Mouse (Mus musculus): ENCODE data around the gene Ddx50. TPM values are rescaled to one million over a fixed set of nuclear protein-coding genes. Genes with fewer than 3 reads are reported as not detected.
A peak's percentile ranks its signal among the peaks of the same experiment; 100 is the strongest.
"Not testable (repeated sequence)": the region's sequence is repeated elsewhere in the genome, so short reads cannot be mapped to it uniquely, and the experiment has no call there.

Gene Ddx50
- total and polyA plus RNA-seq, 3 experiments: 50.5 to 74.4 (median 58.7) TPM

GRCm38 (mm10) chr10:62601053-62601791 lies 49.8 kb downstream of the Ddx50 start (continued):
- TF ChIP-seq TBP (conservative IDR thresholded peaks at IDR 0.05; ENCODE audit: low read depth, low read length) (0 out of 2 replicates have a peak, but pooled peaks have one; percentile 27), SMC3 (IDR thresholded peaks at IDR 0.05; ENCODE audit: low read depth, low read length) (no peak)

- TF ChIP-seq MAX (IDR thresholded peaks at IDR 0.05; ENCODE audit: low read length) (no peak), NELFE (IDR thresholded peaks at IDR 0.05; ENCODE audit: low read depth, low read length) (no peak), E2F4 (IDR thresholded peaks at IDR 0.05; ENCODE audit: insufficient replicate concordance, low read depth, low read length) (no peak), CHD2 (IDR thresholded peaks at IDR 0.05; ENCODE audit: low read length) (no peak), BHLHE40 (IDR thresholded peaks at IDR 0.05; ENCODE audit: low read depth, low read length) (peak; percentile 47; the same call in 1 of the 2 replicates)
- H3K36me3 ChIP-seq (replicated peaks in 1 of 2; ENCODE audit: control insufficient read depth in 1 of 2, insufficient read depth in 1 of 2, low read length in 1 of 2): peaks cover 30 to 35% of the 10 kb centered on the region in 2 experiments
- in situ Hi-C loops (cut with MboI; ENCODE audit: low pct_ligation_motif_present, low pct_unique_long_range_greater_than_20kb, low sequenced_read_pairs) (no loop called here), dilution Hi-C loops (cut with MboI; ENCODE audit: extremely low pct_ligation_motif_present, extremely low pct_unique_long_range_greater_than_20kb, low sequenced_read_pairs) (no loop called here)
- no peaks in the 10 kb centered on the region for H3K9me3 ChIP-seq (replicated peaks; ENCODE audit: low read length)
- H3K4me3 ChIP-seq (replicated peaks in 1 of 3; ENCODE audit: low read depth in 2 of 3, low read length in 2 of 3, poor library complexity in 1 of 3): peak overlapping the region; percentile 17 to 95 (median 52)
- peak overlapping the region; percentile 58 for H3K4me2 ChIP-seq (ENCODE audit: insufficient read depth, low read depth, poor library complexity, severe bottlenecking)
- H3K27ac ChIP-seq (ENCODE audit: insufficient read depth, low read depth): no peak overlapping the region
- peaks cover 8 to 39% of the 10 kb centered on the region in 2 experiments for H3K4me1 ChIP-seq (ENCODE audit: control insufficient read depth in 1 of 2, insufficient read depth in 2 of 2)
- no peaks in the 10 kb centered on the region for H3K27me3 ChIP-seq (replicated peaks)
- no peak for DNase-seq (ENCODE audit: extremely low read depth)
- peaks cover 68% of the 10 kb centered on the region for H3K79me2 ChIP-seq (replicated peaks; ENCODE audit: control insufficient read depth, extremely low read depth, insufficient read depth, poor library complexity, severe bottlenecking)
- peak overlapping the region; percentile 84; the same call in 1 of the 2 replicates for H3K9ac ChIP-seq (ENCODE audit: insufficient read depth, low read depth)
Measured at GRCm38 (mm10) chr10:62600056-62600455, 51.0 kb downstream of the Ddx50 start.

- H3K4me3 ChIP-seq (replicated peaks in 1 of 3; ENCODE audit: low read depth in 2 of 3, low read length in 2 of 3, poor library complexity in 1 of 3): peak overlapping the region in 1 of 3 experiments; percentile 95
- H3K9ac ChIP-seq (ENCODE audit: insufficient read depth, low read depth); H3K9me3 ChIP-seq (replicated peaks; ENCODE audit: low read length); DNase-seq (ENCODE audit: extremely low read depth); H3K27ac ChIP-seq (ENCODE audit: insufficient read depth, low read depth); dilution Hi-C loops (cut with MboI; ENCODE audit: extremely low pct_ligation_motif_present, extremely low pct_unique_long_range_greater_than_20kb, low sequenced_read_pairs); in situ Hi-C loops (cut with MboI; ENCODE audit: low pct_ligation_motif_present, low pct_unique_long_range_greater_than_20kb, low sequenced_read_pairs); H3K27me3 ChIP-seq (replicated peaks); H3K4me2 ChIP-seq (ENCODE audit: insufficient read depth, low read depth, poor library complexity, severe bottlenecking): not testable (repeated sequence)
- peaks cover 8 to 39% of the 10 kb centered on the region in 2 experiments for H3K4me1 ChIP-seq (ENCODE audit: control insufficient read depth in 1 of 2, insufficient read depth in 2 of 2)
- peaks cover 36 to 43% of the 10 kb centered on the region in 2 experiments for H3K36me3 ChIP-seq (replicated peaks in 1 of 2; ENCODE audit: control insufficient read depth in 1 of 2, insufficient read depth in 1 of 2, low read length in 1 of 2)
- TF ChIP-seq ZNF384 (IDR thresholded peaks at IDR 0.05; ENCODE audit: low read depth, low read length): peak; percentile 35; the same call in 1 of the 2 replicates
- H3K79me2 ChIP-seq (replicated peaks; ENCODE audit: control insufficient read depth, extremely low read depth, insufficient read depth, poor library complexity, severe bottlenecking): peaks cover 74% of the 10 kb centered on the region
Measured at GRCm38 (mm10) chr10:62599311-62599710, 51.7 kb downstream of the Ddx50 start.

GRCm38 (mm10) chr10:62592496-62592895 lies 58.5 kb downstream of the Ddx50 start:
- in situ Hi-C loops (cut with MboI; ENCODE audit: low pct_ligation_motif_present, low pct_unique_long_range_greater_than_20kb, low sequenced_read_pairs): no loop called here
- peaks cover 79 to 96% of the 10 kb centered on the region in 2 experiments for H3K36me3 ChIP-seq (replicated peaks in 1 of 2; ENCODE audit: control insufficient read depth in 1 of 2, insufficient read depth in 1 of 2, low read length in 1 of 2)

More at GRCm38 (mm10) chr10:62592496-62592895, 58.5 kb downstream of the Ddx50 start:
- Histone ChIP-seq H3K9me3 (replicated peaks; ENCODE audit: low read length) (no peaks in the 10 kb centered on the region), H3K27ac (ENCODE audit: insufficient read depth, low read depth) (no peak overlapping the region), H3K27me3 (replicated peaks) (no peaks in the 10 kb centered on the region), H3K79me2 (replicated peaks; ENCODE audit: control insufficient read depth, extremely low read depth, insufficient read depth, poor library complexity, severe bottlenecking) (peaks cover 56% of the 10 kb centered on the region), H3K4me1 (ENCODE audit: control insufficient read depth in 1 of 2, insufficient read depth in 2 of 2) (peaks cover 2 to 21% of the 10 kb centered on the region in 2 experiments), H3K4me2 (ENCODE audit: insufficient read depth, low read depth, poor library complexity, severe bottlenecking) (no peak overlapping the region), H3K4me3 (replicated peaks in 1 of 3; ENCODE audit: low read depth in 2 of 3, low read length in 2 of 3, poor library complexity in 1 of 3) (no peak overlapping the region), H3K9ac (ENCODE audit: insufficient read depth, low read depth) (no peak overlapping the region)
- no peak for DNase-seq (ENCODE audit: extremely low read depth)
- TF ChIP-seq MAZ (IDR thresholded peaks at IDR 0.05; ENCODE audit: low read depth, low read length): no peak
- TF ChIP-seq KAT2A (IDR thresholded peaks at IDR 0.05; ENCODE audit: insufficient replicate concordance, low read length): no peak
- TF ChIP-seq ELF1 (IDR thresholded peaks at IDR 0.05; ENCODE audit: low read depth, low read length): no peak
- TF ChIP-seq ETS1 (conservative IDR thresholded peaks at IDR 0.05; ENCODE audit: low read depth, low read length): no peak
- no peak for TF ChIP-seq CHD1 (IDR thresholded peaks at IDR 0.05; ENCODE audit: low read depth, low read length)
- TF ChIP-seq ZNF384 (IDR thresholded peaks at IDR 0.05; ENCODE audit: low read depth, low read length): no peak
- TF ChIP-seq NRF1 (IDR thresholded peaks at IDR 0.05; ENCODE audit: low read depth, low read length): no peak
- TF ChIP-seq ZKSCAN1 (IDR thresholded peaks at IDR 0.05; ENCODE audit: borderline replicate concordance, low read depth, low read length): no peak
- no peak for TF ChIP-seq UBTF (IDR thresholded peaks at IDR 0.05; ENCODE audit: low read depth, low read length)
- TF ChIP-seq E2F4 (IDR thresholded peaks at IDR 0.05; ENCODE audit: insufficient replicate concordance, low read depth, low read length): no peak
- TF ChIP-seq MAX (IDR thresholded peaks at IDR 0.05; ENCODE audit: low read length): no peak
- TF ChIP-seq USF2 (conservative IDR thresholded peaks at IDR 0.05; ENCODE audit: low read depth, low read length): no peak
- TF ChIP-seq JUN (IDR thresholded peaks at IDR 0.05; ENCODE audit: insufficient read depth, low read depth, low read length): no peak
- no peak for TF ChIP-seq MEF2A (IDR thresholded peaks at IDR 0.05; ENCODE audit: borderline replicate concordance, low read depth, low read length)
- no peak for TF ChIP-seq POLR2AphosphoS2 (IDR thresholded peaks at IDR 0.05; ENCODE audit: low read depth, low read length)
- TF ChIP-seq CTCF (conservative IDR thresholded peaks at IDR 0.05 in 1 of 2, IDR thresholded peaks at IDR 0.05 in 1 of 2; ENCODE audit: low read depth in 2 of 2, low read length in 2 of 2): no peak
- TF ChIP-seq ZC3H11A (IDR thresholded peaks at IDR 0.05; ENCODE audit: low read depth, low read length): no peak
- dilution Hi-C loops (cut with MboI; ENCODE audit: extremely low pct_ligation_motif_present, extremely low pct_unique_long_range_greater_than_20kb, low sequenced_read_pairs): no loop called here

Data from CH12.LX (cell line).